Mouse (Mus musculus) c-Kit-positive CD71-negative TER-119-negative erythroid progenitor cells, embryonic 14.5 days (primary cell): Measurements from ENCODE around the gene Mmgt2.

Experiments used
- DNase-seq: peaks from one replicate; pipeline ENCODE4 v3.0.0-alpha.2; 2013; ENCODE audit warnings: low read depth

The Mmgt2 gene

GRCm38 (mm10) chr11:62621586-62622283 lies 26.7 kb upstream of the Mmgt2 start:
- DNase-seq: no peak

GRCm38 (mm10) chr11:62622850-62623249 lies 25.6 kb upstream of the Mmgt2 start:
- no peak for DNase-seq

GRCm38 (mm10) chr11:62624341-62625291 lies 23.8 kb upstream of the Mmgt2 start:
- DNase-seq: no peak

- DNase-seq: no peak
These were observed 18.9 kb upstream of the Mmgt2 start for GRCm38 (mm10) chr11:62629352-62630224.

GRCm38 (mm10) chr11:62630225-62630821 lies 18.1 kb upstream of the Mmgt2 start:
- DNase-seq: no peak

GRCm38 (mm10) chr11:62631138-62631537 lies 17.3 kb upstream of the Mmgt2 start:
- DNase-seq: no peak

GRCm38 (mm10) chr11:62635406-62635805 lies 13.1 kb upstream of the Mmgt2 start:
- DNase-seq: no peak

GRCm38 (mm10) chr11:62636105-62636839 lies 12.2 kb upstream of the Mmgt2 start:
- DNase-seq: no peak

- DNase-seq: no peak
These were observed 11.6 kb upstream of the Mmgt2 start for GRCm38 (mm10) chr11:62636840-62637221.

GRCm38 (mm10) chr11:62637401-62637800 lies 11.1 kb upstream of the Mmgt2 start:
- DNase-seq: no peak

GRCm38 (mm10) chr11:62637806-62638205 lies 10.7 kb upstream of the Mmgt2 start:
- no peak for DNase-seq

- DNase-seq: no peak
These were observed 10.1 kb upstream of the Mmgt2 start for GRCm38 (mm10) chr11:62638402-62638801.

- DNase-seq: no peak
These were observed 8.1 kb upstream of the Mmgt2 start for GRCm38 (mm10) chr11:62640378-62640777.

GRCm38 (mm10) chr11:62642023-62642844 lies 6.2 kb upstream of the Mmgt2 start:
- no peak for DNase-seq

GRCm38 (mm10) chr11:62643011-62643631 lies 5.3 kb upstream of the Mmgt2 start:
- no peak for DNase-seq

- no peak for DNase-seq
These were observed 4.6 kb upstream of the Mmgt2 start for GRCm38 (mm10) chr11:62643681-62644363.

GRCm38 (mm10) chr11:62644602-62645336 lies 3.7 kb upstream of the Mmgt2 start:
- DNase-seq: no peak

GRCm38 (mm10) chr11:62645337-62645675 lies 3.2 kb upstream of the Mmgt2 start:
- no peak for DNase-seq
